ENCODE assay signal across 24 mouse cellular contexts in genomic region chr9:50889964-50890363, GRCm38 (mm10).
"Had no signal": no experiment of that assay in that cellular context is flagged by ENCODE, and none has a peak within 500 bp of the region (broad histone marks: within the 10 kb centered on the region; RNA-seq: fewer than 3 reads in every experiment).

No protein-coding gene starts in this region.

- H3K9me3 ChIP-seq: heart, embryonic 10.5 days; heart, embryonic 12.5 days; hindbrain, embryonic 10.5 days; hindbrain, embryonic 12.5 days; intestine, embryonic 15.5 days; limb, embryonic 10.5 days; limb, embryonic 12.5 days; liver, embryonic 13.5 days had no signal

- H3K27me3 ChIP-seq: heart, embryonic 12.5 days; hindbrain, embryonic 12.5 days; intestine, embryonic 15.5 days; limb, embryonic 12.5 days; liver, embryonic 13.5 days had no signal

- H3K4me3 ChIP-seq: heart, embryonic 10.5 days; heart, embryonic 12.5 days; hindbrain, embryonic 10.5 days; hindbrain, embryonic 12.5 days; intestine, embryonic 15.5 days; layer of hippocampus, adult 2 months; left cerebral cortex, adult 2 months; limb, embryonic 10.5 days; limb, embryonic 12.5 days; liver, embryonic 13.5 days had no signal

- H3K4me2 ChIP-seq: heart, embryonic 12.5 days; hindbrain, embryonic 12.5 days; hindbrain, embryonic 14.5 days; intestine, embryonic 15.5 days; limb, embryonic 12.5 days; liver, embryonic 11.5 days; liver, embryonic 13.5 days had no signal

- H3K9ac ChIP-seq: heart, embryonic 12.5 days; hindbrain, embryonic 12.5 days; hindbrain, embryonic 14.5 days; intestine, embryonic 15.5 days; limb, embryonic 12.5 days; liver, embryonic 13.5 days had no signal

- ATAC-seq: hindbrain, embryonic 16.5 days; inflammation-experienced regulatory T-cells, adult 6 months; intestine, embryonic 15.5 days; intestine, postnatal 0 days had no signal

- DNase-seq: gastrocnemius, postnatal 14 days; heart, postnatal 10 days; heart, postnatal 4 days; kidney, adult 18-20 months; kidney, adult 8-10 months; kidney, postnatal 10 days; kidney, postnatal 25 days; kidney, postnatal 4 days; liver; liver, embryonic 13.5 days had no signal

- H3K27ac ChIP-seq: heart, embryonic 10.5 days; hindbrain, embryonic 10.5 days; hindbrain, embryonic 12.5 days; hindbrain, embryonic 14.5 days; intestine, embryonic 15.5 days; layer of hippocampus, adult 2 months; left cerebral cortex, adult 2 months; limb, embryonic 10.5 days; limb, embryonic 12.5 days; liver, embryonic 13.5 days had no signal
